Mouse (Mus musculus): ENCODE results near the gene Nom1.

GRCm38 (mm10) chr5:29470851-29471394 is 36.5 kb downstream of the Nom1 start:
- TF ChIP-seq POLR2A (IDR thresholded peaks at IDR 0.05; ENCODE audit: extremely low read depth, insufficient read depth, low read length) (no peak), CTCF (IDR thresholded peaks at IDR 0.05; ENCODE audit: low read depth, low read length) (no peak)

All from liver, adult 2 months (tissue).